Mouse (Mus musculus): ENCODE data around the gene Speer4a. TPM values are rescaled to one million over a fixed set of nuclear protein-coding genes. Genes with fewer than 3 reads are reported as not detected.
"Not testable (repeated sequence)": the region's sequence is repeated elsewhere in the genome, so short reads cannot be mapped to it uniquely, and the experiment has no call there.

Speer4a gene
- polyA plus RNA-seq (2012; fragmentation: generic; extraction: Trizol) = 0.01 TPM
- long read RNA-seq, experiment 1 = 0 reads
- long read RNA-seq, experiment 2 = 0 reads

- not testable (repeated sequence) for H3K79me3 ChIP-seq (ENCODE audit: low read depth); H3K79me2 ChIP-seq (ENCODE audit: control insufficient read depth, insufficient read depth); H3K4me3 ChIP-seq (ENCODE audit: insufficient read depth, poor library complexity, severe bottlenecking); H3K27me3 ChIP-seq (ENCODE audit: control insufficient read depth, insufficient read depth, insufficient read length); H3K36me3 ChIP-seq (ENCODE audit: control insufficient read depth, insufficient read depth); H3ac ChIP-seq (ENCODE audit: control insufficient read depth, insufficient read length, low read depth)
Measured at GRCm38 (mm10) chr5:26039458-26039857, at the start of gene Speer4a. Gene Speer4a, minus strand, starts transcription at chr5:26039558.

- not testable (repeated sequence) for H3K27me3 ChIP-seq (ENCODE audit: control insufficient read depth, insufficient read depth, insufficient read length); H3ac ChIP-seq (ENCODE audit: control insufficient read depth, insufficient read length, low read depth); H3K79me3 ChIP-seq (ENCODE audit: low read depth); H3K79me2 ChIP-seq (ENCODE audit: control insufficient read depth, insufficient read depth); H3K4me3 ChIP-seq (ENCODE audit: insufficient read depth, poor library complexity, severe bottlenecking); H3K36me3 ChIP-seq (ENCODE audit: control insufficient read depth, insufficient read depth)
Measured at GRCm38 (mm10) chr5:26079023-26079422, 39.7 kb upstream of the Speer4a start.

- no peaks in the 10 kb centered on the region for H3K79me3 ChIP-seq (ENCODE audit: low read depth)
- no peak overlapping the region for H3K4me3 ChIP-seq (ENCODE audit: insufficient read depth, poor library complexity, severe bottlenecking)
- no peak for TF ChIP-seq CEBPB (IDR thresholded peaks at IDR 0.05; ENCODE audit: low read depth)
- no peak for TF ChIP-seq MYOG (IDR thresholded peaks at IDR 0.05; ENCODE audit: control insufficient read depth, extremely low read depth, insufficient read length)
- no peak for TF ChIP-seq MYOD1 (IDR thresholded peaks at IDR 0.05; ENCODE audit: control insufficient read depth, insufficient read length, low read depth)
- no peak for TF ChIP-seq FOSL1 (IDR thresholded peaks at IDR 0.05; ENCODE audit: insufficient read depth, low read length, poor library complexity, severe bottlenecking)
- TF ChIP-seq CTCF (IDR thresholded peaks at IDR 0.05; ENCODE audit: control insufficient read depth, insufficient read depth, insufficient read length) = no peak
- no peak for TF ChIP-seq USF1 (IDR thresholded peaks at IDR 0.05; ENCODE audit: low read depth)
- TF ChIP-seq MAX (IDR thresholded peaks at IDR 0.05) = no peak
- H3K79me2 ChIP-seq (ENCODE audit: control insufficient read depth, insufficient read depth) = no peaks in the 10 kb centered on the region
- no peaks in the 10 kb centered on the region for H3K36me3 ChIP-seq (ENCODE audit: control insufficient read depth, insufficient read depth)
- H3K27me3 ChIP-seq (ENCODE audit: control insufficient read depth, insufficient read depth, insufficient read length) = no peaks in the 10 kb centered on the region
- no peak overlapping the region for H3ac ChIP-seq (ENCODE audit: control insufficient read depth, insufficient read length, low read depth)
Measured at GRCm38 (mm10) chr5:26070716-26071115, 31.4 kb upstream of the Speer4a start.

- H3ac ChIP-seq (ENCODE audit: control insufficient read depth, insufficient read length, low read depth); H3K27me3 ChIP-seq (ENCODE audit: control insufficient read depth, insufficient read depth, insufficient read length); H3K36me3 ChIP-seq (ENCODE audit: control insufficient read depth, insufficient read depth); H3K79me3 ChIP-seq (ENCODE audit: low read depth); H3K79me2 ChIP-seq (ENCODE audit: control insufficient read depth, insufficient read depth); H3K4me3 ChIP-seq (ENCODE audit: insufficient read depth, poor library complexity, severe bottlenecking): not testable (repeated sequence)
Measured at GRCm38 (mm10) chr5:26058481-26058880, 19.1 kb upstream of the Speer4a start, which contains the start of gene Gm7347. Gene Gm7347, minus strand, starts transcription at chr5:26058581.

GRCm38 (mm10) chr5:26022816-26023215, 16.5 kb downstream of the Speer4a start, which contains the start of gene Gm5862:
Gene Gm5862, minus strand, starts transcription at chr5:26022916.
- not testable (repeated sequence) for H3K79me2 ChIP-seq (ENCODE audit: control insufficient read depth, insufficient read depth); H3ac ChIP-seq (ENCODE audit: control insufficient read depth, insufficient read length, low read depth); H3K4me3 ChIP-seq (ENCODE audit: insufficient read depth, poor library complexity, severe bottlenecking); H3K36me3 ChIP-seq (ENCODE audit: control insufficient read depth, insufficient read depth); H3K27me3 ChIP-seq (ENCODE audit: control insufficient read depth, insufficient read depth, insufficient read length); H3K79me3 ChIP-seq (ENCODE audit: low read depth)

- H3K4me3 ChIP-seq (ENCODE audit: insufficient read depth, poor library complexity, severe bottlenecking); H3ac ChIP-seq (ENCODE audit: control insufficient read depth, insufficient read length, low read depth); H3K36me3 ChIP-seq (ENCODE audit: control insufficient read depth, insufficient read depth); H3K79me2 ChIP-seq (ENCODE audit: control insufficient read depth, insufficient read depth); H3K27me3 ChIP-seq (ENCODE audit: control insufficient read depth, insufficient read depth, insufficient read length); H3K79me3 ChIP-seq (ENCODE audit: low read depth): not testable (repeated sequence)
Measured at GRCm38 (mm10) chr5:26007697-26008096, 31.7 kb downstream of the Speer4a start.

- H3K27me3 ChIP-seq (ENCODE audit: control insufficient read depth, insufficient read depth, insufficient read length); H3ac ChIP-seq (ENCODE audit: control insufficient read depth, insufficient read length, low read depth); H3K4me3 ChIP-seq (ENCODE audit: insufficient read depth, poor library complexity, severe bottlenecking); H3K79me3 ChIP-seq (ENCODE audit: low read depth); H3K79me2 ChIP-seq (ENCODE audit: control insufficient read depth, insufficient read depth); H3K36me3 ChIP-seq (ENCODE audit: control insufficient read depth, insufficient read depth): not testable (repeated sequence)
Measured at GRCm38 (mm10) chr5:26006937-26007695, 32.2 kb downstream of the Speer4a start.

- not testable (repeated sequence) for H3ac ChIP-seq (ENCODE audit: control insufficient read depth, insufficient read length, low read depth); H3K79me2 ChIP-seq (ENCODE audit: control insufficient read depth, insufficient read depth); H3K36me3 ChIP-seq (ENCODE audit: control insufficient read depth, insufficient read depth); H3K79me3 ChIP-seq (ENCODE audit: low read depth); H3K27me3 ChIP-seq (ENCODE audit: control insufficient read depth, insufficient read depth, insufficient read length); H3K4me3 ChIP-seq (ENCODE audit: insufficient read depth, poor library complexity, severe bottlenecking)
Measured at GRCm38 (mm10) chr5:26004698-26005097, 34.7 kb downstream of the Speer4a start, which contains the start of gene Gm1979. Gene Gm1979, minus strand, starts transcription at chr5:26004798.

GRCm38 (mm10) chr5:25988550-25988949, 50.8 kb downstream of the Speer4a start, which contains the start of gene Gm21698:
Gene Gm21698, minus strand, starts transcription at chr5:25988650.
- not testable (repeated sequence) for H3K79me2 ChIP-seq (ENCODE audit: control insufficient read depth, insufficient read depth); H3K36me3 ChIP-seq (ENCODE audit: control insufficient read depth, insufficient read depth); H3K4me3 ChIP-seq (ENCODE audit: insufficient read depth, poor library complexity, severe bottlenecking); H3K27me3 ChIP-seq (ENCODE audit: control insufficient read depth, insufficient read depth, insufficient read length); H3K79me3 ChIP-seq (ENCODE audit: low read depth); H3ac ChIP-seq (ENCODE audit: control insufficient read depth, insufficient read length, low read depth)
